Mouse (Mus musculus): ENCODE data around the gene Kif15.

DNA sequence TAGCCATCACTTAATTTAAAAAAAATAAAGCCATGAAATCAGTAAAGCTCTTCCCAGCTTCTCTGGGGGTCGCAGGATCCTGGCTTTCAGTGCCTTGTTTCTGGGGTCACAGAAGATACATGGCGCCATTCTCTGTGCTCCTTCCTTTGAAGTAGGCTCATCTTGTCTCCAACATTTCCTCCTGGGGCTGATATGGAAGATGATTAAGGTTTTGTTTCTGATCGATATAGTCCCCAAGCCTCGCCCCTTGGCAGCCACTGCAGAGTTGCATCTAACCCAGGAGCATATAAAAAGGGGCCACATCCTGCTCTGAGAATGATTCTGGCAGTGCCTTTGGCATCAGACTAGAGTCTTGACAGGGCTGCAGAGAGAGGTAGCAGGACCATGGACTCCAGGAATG is 83.6 kb downstream of the Kif15 start, which contains the start of gene Tgm4:
- TF ChIP-seq POLR2A (IDR thresholded peaks at IDR 0.05; ENCODE audit: insufficient read length, low read depth) (no peak), E2F4 (IDR thresholded peaks at IDR 0.05; ENCODE audit: insufficient read depth) (no peak), USF1 (IDR thresholded peaks at IDR 0.05; ENCODE audit: low read depth) (no peak), POLR2AphosphoS2 (IDR thresholded peaks at IDR 0.05; ENCODE audit: insufficient read length, low read depth) (no peak), TCF12 (IDR thresholded peaks at IDR 0.05; ENCODE audit: insufficient read depth, poor library complexity, severe bottlenecking) (no peak), MYOD1 (IDR thresholded peaks at IDR 0.05; ENCODE audit: control insufficient read depth in 1 of 3, insufficient read length in 2 of 3, low read depth in 2 of 3) (no peak)

Measured in myocyte (in vitro differentiated cells).